Mouse (Mus musculus) MEL (cell line): ENCODE results near the gene Csgalnact2. TPM values are rescaled to one million over a fixed set of nuclear protein-coding genes. Genes with fewer than 3 reads are reported as not detected.
A peak's percentile ranks its signal among the peaks of the same experiment; 100 is the strongest.

ENCODE experiments used
- DNase-seq: peaks from one replicate; pipeline ENCODE4 v3.0.0; 2011; ENCODE audit warnings: low read depth, low spot score
- H3K27ac ChIP-seq: 2 replicates; pipeline ENCODE4 v1.5.1; 2012; ENCODE audit warnings: low read depth, mild to moderate bottlenecking, control low read depth, low read length, moderate library complexity; ENCODE audit not compliant: control insufficient read depth
- H3K27me3 ChIP-seq, 2 experiments: fragments of 150-350 bp in 1 of 2; sonication (generic) in 1 of 2; 2 replicates each; pipeline ENCODE4 v1.6.1; 2012; ENCODE audit warnings: low read length in 2 of 2, mild to moderate bottlenecking in 2 of 2, improper control_type of control experiment in 1 of 2, moderate library complexity in 1 of 2; ENCODE audit not compliant: insufficient read depth in 2 of 2, control insufficient read depth in 1 of 2
- H3K36me3 ChIP-seq, 2 experiments: 2 replicates each; pipeline ENCODE4 v1.6.1; 2012 to 2014; ENCODE audit warnings: low read length in 2 of 2, improper control_type of control experiment in 1 of 2, inconsistent platforms in 1 of 2, mild to moderate bottlenecking in 1 of 2; ENCODE audit not compliant: insufficient read depth in 2 of 2, control insufficient read depth in 1 of 2
- H3K4me1 ChIP-seq, 2 experiments: fragments of 150-350 bp in 1 of 2; sonication (generic) in 1 of 2; 2 replicates each; pipeline ENCODE4 v1.6.1; 2012; ENCODE audit warnings: low read length in 2 of 2, improper control_type of control experiment in 1 of 2, mild to moderate bottlenecking in 1 of 2; ENCODE audit not compliant: insufficient read depth in 2 of 2, control insufficient read depth in 1 of 2
- H3K4me3 ChIP-seq, 2 experiments: fragments of 150-350 bp in 1 of 2; sonication (generic) in 1 of 2; 2 replicates each; pipeline ENCODE4 v1.5.1; 2012; ENCODE audit warnings: low read depth in 2 of 2, low read length in 2 of 2, mild to moderate bottlenecking in 2 of 2, moderate library complexity in 2 of 2, control low read depth in 1 of 2, improper control_type of control experiment in 1 of 2; ENCODE audit not compliant: control insufficient read depth in 1 of 2, insufficient read depth in 1 of 2
- H3K79me2 ChIP-seq: 2 replicates; pipeline ENCODE4 v1.6.1; 2012; ENCODE audit warnings: mild to moderate bottlenecking, low read length, moderate library complexity; ENCODE audit not compliant: control insufficient read depth, poor library complexity, insufficient read depth
- H3K9ac ChIP-seq: 2 replicates; pipeline ENCODE4 v1.6.1; 2012; ENCODE audit warnings: low read depth, mild to moderate bottlenecking, control low read depth, low read length, moderate library complexity; ENCODE audit not compliant: control insufficient read depth, poor library complexity, severe bottlenecking
- H3K9me3 ChIP-seq: fragments of 150-350 bp; sonication (generic); replicated peaks from 2 replicates; pipeline ENCODE4 v1.6.1; 2012; ENCODE audit warnings: mild to moderate bottlenecking, low read length, improper control_type of control experiment, moderate library complexity; ENCODE audit not compliant: insufficient read depth
- BHLHE40 ChIP-seq: IDR thresholded peaks from 2 replicates; pipeline ENCODE4 v1.6.1; 2012; ENCODE audit warnings: low read depth, mild to moderate bottlenecking, inconsistent platforms, low read length, improper control_type of control experiment, borderline replicate concordance
- CHD1 ChIP-seq: IDR thresholded peaks from 2 replicates; pipeline ENCODE4 v1.6.1; 2012; ENCODE audit warnings: low read depth, mild to moderate bottlenecking, inconsistent platforms, low read length, improper control_type of control experiment
- CHD2 ChIP-seq: IDR thresholded peaks from 2 replicates; pipeline ENCODE4 v1.6.1; 2011; ENCODE audit warnings: low read length, improper control_type of control experiment
- CTCF ChIP-seq, 3 experiments: IDR thresholded peaks in 2 of 3; conservative IDR thresholded peaks in 1 of 3; 2 replicates each; pipeline ENCODE4 v1.5.1; 2011 to 2012; ENCODE audit warnings: low read length in 3 of 3, low read depth in 2 of 3, mild to moderate bottlenecking in 2 of 3, improper control_type of control experiment in 1 of 3, inconsistent platforms in 1 of 3, mixed read lengths in 1 of 3, moderate library complexity in 1 of 3; ENCODE audit not compliant: control insufficient read depth in 1 of 3, insufficient read depth in 1 of 3, poor library complexity in 1 of 3, severe bottlenecking in 1 of 3
- E2F4 ChIP-seq: IDR thresholded peaks from 2 replicates; pipeline ENCODE4 v1.6.1; 2011; ENCODE audit warnings: low read depth, low read length, improper control_type of control experiment, borderline replicate concordance
- ELF1 ChIP-seq: IDR thresholded peaks from 2 replicates; pipeline ENCODE4 v1.6.1; 2014; ENCODE audit warnings: low read depth, mild to moderate bottlenecking, inconsistent platforms, low read length, improper control_type of control experiment, moderate library complexity
- EP300 ChIP-seq, 2 experiments: IDR thresholded peaks; 2 replicates each; pipeline ENCODE4 v1.6.1; 2011; ENCODE audit warnings: improper control_type of control experiment in 2 of 2, low read length in 2 of 2, low read depth in 1 of 2, mild to moderate bottlenecking in 1 of 2
- ETS1 ChIP-seq: IDR thresholded peaks from 2 replicates; pipeline ENCODE4 v1.6.1; 2012; ENCODE audit warnings: low read depth, mild to moderate bottlenecking, inconsistent platforms, low read length, improper control_type of control experiment, moderate library complexity
- GABPA ChIP-seq: IDR thresholded peaks from 2 replicates; pipeline ENCODE4 v1.6.1; 2012; ENCODE audit warnings: low read depth, mild to moderate bottlenecking, inconsistent platforms, low read length, improper control_type of control experiment, moderate library complexity
- GATA1 ChIP-seq: IDR thresholded peaks from 2 replicates; pipeline ENCODE4 v1.6.1; 2011; ENCODE audit warnings: low read depth, low read length, improper control_type of control experiment
- HCFC1 ChIP-seq: IDR thresholded peaks from 2 replicates; pipeline ENCODE4 v1.6.1; 2012; ENCODE audit warnings: low read depth, mild to moderate bottlenecking, inconsistent platforms, low read length, improper control_type of control experiment, moderate library complexity
- JUND ChIP-seq: IDR thresholded peaks from 2 replicates; pipeline ENCODE4 v1.6.1; 2011; ENCODE audit warnings: low read depth, mild to moderate bottlenecking, improper control_type of control experiment, low read length
- KAT2A ChIP-seq: conservative IDR thresholded peaks from 2 replicates; pipeline ENCODE4 v1.6.1; 2012; ENCODE audit warnings: low read depth, low read length, improper control_type of control experiment, inconsistent platforms
- MAFK ChIP-seq: IDR thresholded peaks from 2 replicates; pipeline ENCODE4 v1.6.1; 2011; ENCODE audit warnings: low read depth, mild to moderate bottlenecking, low read length, improper control_type of control experiment, borderline replicate concordance
- MAX ChIP-seq: IDR thresholded peaks from 2 replicates; pipeline ENCODE4 v1.6.1; 2011; ENCODE audit warnings: low read length, improper control_type of control experiment
- MAZ ChIP-seq: IDR thresholded peaks from 2 replicates; pipeline ENCODE4 v1.6.1; 2012; ENCODE audit warnings: low read depth, mild to moderate bottlenecking, inconsistent platforms, low read length, improper control_type of control experiment
- MXI1 ChIP-seq: IDR thresholded peaks from 2 replicates; pipeline ENCODE4 v1.6.1; 2011; ENCODE audit warnings: mild to moderate bottlenecking, low read depth, low read length, improper control_type of control experiment
- MYB ChIP-seq: IDR thresholded peaks from 2 replicates; pipeline ENCODE4 v1.6.1; 2011; ENCODE audit warnings: mild to moderate bottlenecking, low read depth, low read length, improper control_type of control experiment
- MYC ChIP-seq: IDR thresholded peaks from 2 replicates; pipeline ENCODE4 v1.6.1; 2011; ENCODE audit warnings: low read depth, mild to moderate bottlenecking, low read length, improper control_type of control experiment, moderate library complexity
- NELFE ChIP-seq: IDR thresholded peaks from 2 replicates; pipeline ENCODE4 v1.6.1; 2011; ENCODE audit warnings: low read depth, low read length, improper control_type of control experiment
- POLR2A ChIP-seq, 2 experiments: IDR thresholded peaks; 2 replicates each; pipeline ENCODE4 v1.6.1; 2011 to 2012; ENCODE audit warnings: low read length in 2 of 2, mild to moderate bottlenecking in 2 of 2, control low read depth in 1 of 2, improper control_type of control experiment in 1 of 2, low read depth in 1 of 2, moderate library complexity in 1 of 2; ENCODE audit not compliant: control insufficient read depth in 1 of 2, insufficient read depth in 1 of 2, poor library complexity in 1 of 2
- POLR2AphosphoS2 ChIP-seq: IDR thresholded peaks from 2 replicates; pipeline ENCODE4 v1.6.1; 2011; ENCODE audit warnings: low read length, improper control_type of control experiment
- POLR2AphosphoS5 ChIP-seq: IDR thresholded peaks from 2 replicates; pipeline ENCODE4 v1.6.1; 2012; ENCODE audit warnings: low read depth, borderline replicate concordance, mild to moderate bottlenecking, inconsistent platforms, low read length, moderate library complexity, mixed read lengths
- RAD21 ChIP-seq: IDR thresholded peaks from 2 replicates; pipeline ENCODE4 v1.6.1; 2011; ENCODE audit warnings: mild to moderate bottlenecking, low read depth, low read length, improper control_type of control experiment
- SIN3A ChIP-seq: IDR thresholded peaks from 2 replicates; pipeline ENCODE4 v1.6.1; 2012; ENCODE audit warnings: low read length, improper control_type of control experiment, inconsistent platforms
- SMC3 ChIP-seq: IDR thresholded peaks from 2 replicates; pipeline ENCODE4 v1.6.1; 2011; ENCODE audit warnings: low read depth, low read length, improper control_type of control experiment
- TAL1 ChIP-seq: IDR thresholded peaks from 2 replicates; pipeline ENCODE4 v1.6.1; 2012; ENCODE audit warnings: mild to moderate bottlenecking, inconsistent platforms, low read length, moderate library complexity, mixed read lengths
- TCF12 ChIP-seq: IDR thresholded peaks from 2 replicates; pipeline ENCODE4 v1.6.1; 2014; ENCODE audit warnings: low read depth, mild to moderate bottlenecking, inconsistent platforms, low read length, improper control_type of control experiment, moderate library complexity
- UBTF ChIP-seq: IDR thresholded peaks from 2 replicates; pipeline ENCODE4 v1.6.1; 2012; ENCODE audit warnings: low read depth, mild to moderate bottlenecking, inconsistent platforms, low read length, improper control_type of control experiment, moderate library complexity, borderline replicate concordance; ENCODE audit not compliant: insufficient read depth
- USF1 ChIP-seq: IDR thresholded peaks from 2 replicates; pipeline ENCODE4 v1.6.1; 2014; ENCODE audit warnings: low read depth, mild to moderate bottlenecking, inconsistent platforms, low read length, improper control_type of control experiment, moderate library complexity
- USF2 ChIP-seq, 2 experiments: IDR thresholded peaks; 2 replicates each; pipeline ENCODE4 v1.6.1; 2011 to 2012; ENCODE audit warnings: improper control_type of control experiment in 2 of 2, low read length in 2 of 2, borderline replicate concordance in 1 of 2, inconsistent platforms in 1 of 2, low read depth in 1 of 2, mild to moderate bottlenecking in 1 of 2; ENCODE audit not compliant: insufficient read depth in 1 of 2
- ZC3H11A ChIP-seq: IDR thresholded peaks from 2 replicates; pipeline ENCODE4 v1.6.1; 2012; ENCODE audit warnings: low read depth, mild to moderate bottlenecking, inconsistent platforms, low read length, improper control_type of control experiment
- ZKSCAN1 ChIP-seq: IDR thresholded peaks from 2 replicates; pipeline ENCODE4 v1.6.1; 2012; ENCODE audit warnings: low read depth, mild to moderate bottlenecking, inconsistent platforms, low read length, improper control_type of control experiment, moderate library complexity
- ZMIZ1 ChIP-seq: IDR thresholded peaks from 2 replicates; pipeline ENCODE4 v1.6.1; 2012; ENCODE audit warnings: low read depth, mild to moderate bottlenecking, inconsistent platforms, low read length, improper control_type of control experiment, moderate library complexity
- ZNF384 ChIP-seq: IDR thresholded peaks from 2 replicates; pipeline ENCODE4 v1.6.1; 2012; ENCODE audit warnings: low read depth, mild to moderate bottlenecking, inconsistent platforms, low read length, improper control_type of control experiment
- polyA plus RNA-seq, 2 experiments: library from polyadenylated mRNA; stranded (reverse) in 1 of 2; unstranded in 1 of 2; fragments of >175 nt in 1 of 2; fragments of >200 nt in 1 of 2; gene quantifications; 2 replicates each; pipeline versions ENCODE4 v1.2.1 to v1.2.4; 2012; ENCODE audit warnings: low replicate concordance in 2 of 2, low read depth in 1 of 2; ENCODE audit not compliant: insufficient read length in 2 of 2, insufficient read depth in 1 of 2, missing spikeins in 1 of 2
- total RNA-seq: library from RNA; depleted of rRNA; stranded (reverse); fragments of 300-350 nt; gene quantifications from 2 replicates; pipeline ENCODE4 v1.2.3, GENCODE M21; 2012; rRNA removed

Gene Csgalnact2
- total RNA-seq (22.4 and 24.5 TPM in 2 replicates), polyA plus RNA-seq (100 to 1,000 TPM in 1 of 2 experiments, 10 to 100 TPM in 1; 17.5 to 119 TPM)

GRCm38 (mm10) chr6:118138731-118139709 is at the start of gene Csgalnact2:
Csgalnact2 (minus strand) TSS chr6:118139140.
- Histone ChIP-seq H3K36me3 (peaks cover 0 to 26% of the 10 kb centered on the region in 2 experiments; a peak in 2 of 4 replicates), H3K9me3 (no peaks in the 10 kb centered on the region), H3K4me3 (peak within 1 kb of the TSS; percentile 80 to 95), H3K79me2 (peaks cover 23% of the 10 kb centered on the region), H3K4me1 (peaks cover 19 to 28% of the 10 kb centered on the region in 2 experiments), H3K27me3 (no peaks in the 10 kb centered on the region; a peak in 1 of 4 replicates), H3K9ac (peak within 1 kb of the TSS; percentile 74), H3K27ac (peak within 1 kb of the TSS; percentile 45)
- DNase-seq, result peak; percentile 91
- TF ChIP-seq ETS1 (0 out of 2 replicates have a peak, but pooled peaks have one; percentile 15), NELFE (peak; percentile 79), MAZ (no peak), UBTF (no peak), ZKSCAN1 (no peak), GATA1 (no peak), JUND (no peak), KAT2A (no peak), EP300 (IDR thresholded peaks at IDR 0.05; ENCODE audit: low read depth in 1 of 2, low read length in 2 of 2) (no peak), MAFK (no peak), SIN3A (peak; percentile 64; the same call in 1 of the 2 replicates), CHD1 (no peak), SMC3 (no peak), CHD2 (no peak), MXI1 (peak; percentile 54; the same call in 1 of the 2 replicates), GABPA (no peak), CTCF (IDR thresholded peaks at IDR 0.05 in 2 of 3, conservative IDR thresholded peaks at IDR 0.05 in 1 of 3; ENCODE audit: control insufficient read depth in 1 of 3, insufficient read depth in 1 of 3, low read depth in 2 of 3, low read length in 3 of 3, poor library complexity in 1 of 3, severe bottlenecking in 1 of 3) (no peak), USF2 (IDR thresholded peaks at IDR 0.05; ENCODE audit: borderline replicate concordance in 1 of 2, insufficient read depth in 1 of 2, low read depth in 1 of 2, low read length in 2 of 2) (no peak), MAX (0 out of 2 replicates have a peak, but pooled peaks have one; percentile 38), HCFC1 (peak; percentile 55), ELF1 (peak; percentile 43; the same call in 1 of the 2 replicates), POLR2AphosphoS2 (no peak), USF1 (no peak), ZMIZ1 (no peak), MYB (no peak), ZNF384 (peak; percentile 88), POLR2A (IDR thresholded peaks at IDR 0.05; ENCODE audit: control insufficient read depth in 1 of 2, insufficient read depth in 1 of 2, low read depth in 1 of 2, low read length in 2 of 2, poor library complexity in 1 of 2) (peak; percentile 73 to 97), TCF12 (peak; percentile 26; the same call in 1 of the 2 replicates), ZC3H11A (no peak), E2F4 (no peak), RAD21 (no peak), MYC (no peak), TAL1 (no peak), BHLHE40 (no peak), POLR2AphosphoS5 (peak; percentile 55; the same call in 1 of the 2 replicates)
